Mouse (Mus musculus) cerebellum, adult (tissue): ENCODE measurements around the gene Sema4c.

Experiments
- ATAC-seq: cut with Nextera tagmentation; 2 replicates; pipeline ENCODE4 v1.9.2; 2017; ENCODE audit warnings: mild to moderate bottlenecking, moderate library complexity, mixed read lengths; ENCODE audit not compliant: insufficient number of reproducible peaks, low FRiP score, low TSS enrichment

The Sema4c gene

DNA sequence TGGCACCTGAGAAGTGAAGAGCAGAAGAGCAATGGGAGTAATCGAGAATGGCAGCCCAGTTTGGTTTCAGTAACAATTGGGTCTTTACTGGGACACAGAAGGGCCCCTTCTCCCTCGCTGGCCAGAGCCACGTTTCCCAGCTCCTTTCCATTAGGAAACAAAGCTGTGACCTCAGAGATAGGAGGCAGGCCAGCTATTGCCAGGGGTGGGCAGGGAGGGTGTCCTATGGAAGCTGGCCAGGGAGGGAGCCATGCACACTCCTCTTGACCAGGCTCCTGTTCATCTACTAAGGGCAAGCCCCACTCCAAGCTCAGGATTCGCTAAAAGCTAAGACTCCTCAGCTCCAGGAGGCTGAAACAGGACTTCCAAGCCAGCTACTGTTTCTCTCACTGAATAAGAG lies 1.1 kb upstream of the Sema4c start:
- no peak for ATAC-seq

DNA sequence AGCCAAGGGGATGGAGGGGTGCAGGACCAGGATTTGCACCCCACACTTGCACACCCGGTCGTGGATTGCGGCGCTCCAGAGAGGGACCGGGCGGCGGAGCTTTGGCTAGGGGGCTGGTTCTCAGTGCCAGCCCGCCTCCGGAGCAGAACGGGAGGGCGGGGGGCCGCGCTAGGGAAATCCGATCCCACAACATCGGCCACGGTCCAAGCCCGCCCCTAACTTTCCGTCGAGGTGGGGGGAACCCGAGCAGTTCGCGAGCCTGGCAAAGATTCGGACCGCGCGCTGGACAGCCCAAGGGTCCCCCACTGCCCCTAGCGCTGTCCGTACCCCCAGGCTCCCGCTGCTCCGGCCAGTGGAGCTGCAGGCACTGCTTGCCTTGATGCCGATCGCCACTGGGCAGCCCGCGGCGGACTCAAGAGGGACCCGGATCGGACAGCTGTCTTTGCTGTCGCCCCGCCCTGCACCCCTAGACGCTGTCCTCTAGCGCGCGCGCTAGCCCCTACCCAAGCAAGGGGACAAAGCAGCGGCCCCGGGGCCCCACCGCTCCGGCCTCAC lies 615 bp downstream of the Sema4c start:
- ATAC-seq, result peak; percentile 34

DNA sequence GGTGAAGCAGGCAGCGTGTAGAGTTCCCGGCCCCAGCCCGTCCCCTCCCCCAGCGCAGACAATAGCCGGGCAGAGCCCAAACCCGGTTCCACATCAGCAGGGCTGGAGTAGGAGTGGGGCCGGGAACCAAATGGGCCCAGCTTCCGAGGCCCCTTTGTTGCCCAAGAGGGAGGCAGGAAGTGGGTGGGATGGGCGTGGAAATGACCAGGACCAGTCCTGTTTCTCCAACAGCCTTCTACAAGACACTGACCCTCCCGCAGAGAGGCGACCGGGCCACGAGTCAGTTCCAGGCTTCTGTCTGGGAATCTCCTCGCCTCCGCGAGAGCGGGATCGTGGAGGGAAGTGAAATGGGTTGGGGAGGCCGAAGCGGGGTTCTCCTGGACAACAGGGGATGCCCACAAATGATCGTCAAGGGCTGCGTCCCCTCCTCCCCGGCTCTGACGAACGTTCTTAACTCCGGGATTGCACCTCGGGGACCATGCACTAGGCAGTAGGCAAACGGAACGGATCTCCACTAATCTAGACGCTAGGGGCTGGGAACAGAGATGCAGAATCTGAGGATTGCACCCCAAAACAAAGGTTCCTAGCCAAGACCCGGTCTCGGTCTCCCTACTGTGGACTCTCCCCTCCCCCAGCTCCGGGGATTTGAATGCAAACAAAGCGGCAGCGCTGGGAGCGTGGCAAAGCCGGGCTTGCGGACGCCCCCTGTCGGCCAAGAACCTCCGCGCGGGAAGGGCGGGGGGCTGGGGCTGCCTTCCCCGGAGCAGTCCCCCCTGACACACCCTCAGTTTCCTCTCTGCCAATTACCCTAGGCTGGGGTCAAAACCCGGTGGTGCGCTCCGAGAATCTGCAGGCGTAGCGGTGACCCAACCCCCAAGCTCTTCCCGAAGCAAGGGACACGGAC lies 1.3 kb downstream of the Sema4c start:
- peak; percentile 46 for ATAC-seq

DNA sequence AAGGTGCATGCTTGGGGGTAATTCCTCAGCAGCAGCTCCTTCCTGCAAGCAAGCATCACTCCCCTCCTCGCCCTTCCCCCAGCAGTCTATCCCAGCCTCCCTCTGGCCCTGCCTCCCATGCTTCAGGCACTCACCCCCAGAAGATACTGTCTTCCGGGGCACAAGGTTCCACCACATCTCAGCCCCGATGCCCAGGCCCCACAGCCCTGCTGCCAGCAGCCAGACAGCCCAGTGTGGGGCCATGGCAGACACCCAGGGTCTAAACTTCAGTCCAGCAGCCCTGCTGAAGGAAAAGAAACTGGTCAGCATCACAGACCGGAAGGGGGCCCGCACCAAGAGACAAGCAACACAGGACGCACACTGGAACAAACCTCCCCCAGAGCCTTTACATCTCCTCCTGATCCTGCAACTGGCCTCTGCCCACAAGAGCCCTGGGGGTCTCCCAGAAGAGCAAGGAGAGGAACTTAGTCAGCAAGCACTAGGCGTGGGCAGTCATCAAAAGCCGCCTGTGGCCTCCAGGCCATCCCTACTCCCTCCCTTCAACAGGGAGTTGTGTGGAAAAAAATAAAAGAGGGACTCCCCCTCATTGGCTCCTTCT lies 2.3 kb downstream of the Sema4c start:
- ATAC-seq, result no peak

DNA sequence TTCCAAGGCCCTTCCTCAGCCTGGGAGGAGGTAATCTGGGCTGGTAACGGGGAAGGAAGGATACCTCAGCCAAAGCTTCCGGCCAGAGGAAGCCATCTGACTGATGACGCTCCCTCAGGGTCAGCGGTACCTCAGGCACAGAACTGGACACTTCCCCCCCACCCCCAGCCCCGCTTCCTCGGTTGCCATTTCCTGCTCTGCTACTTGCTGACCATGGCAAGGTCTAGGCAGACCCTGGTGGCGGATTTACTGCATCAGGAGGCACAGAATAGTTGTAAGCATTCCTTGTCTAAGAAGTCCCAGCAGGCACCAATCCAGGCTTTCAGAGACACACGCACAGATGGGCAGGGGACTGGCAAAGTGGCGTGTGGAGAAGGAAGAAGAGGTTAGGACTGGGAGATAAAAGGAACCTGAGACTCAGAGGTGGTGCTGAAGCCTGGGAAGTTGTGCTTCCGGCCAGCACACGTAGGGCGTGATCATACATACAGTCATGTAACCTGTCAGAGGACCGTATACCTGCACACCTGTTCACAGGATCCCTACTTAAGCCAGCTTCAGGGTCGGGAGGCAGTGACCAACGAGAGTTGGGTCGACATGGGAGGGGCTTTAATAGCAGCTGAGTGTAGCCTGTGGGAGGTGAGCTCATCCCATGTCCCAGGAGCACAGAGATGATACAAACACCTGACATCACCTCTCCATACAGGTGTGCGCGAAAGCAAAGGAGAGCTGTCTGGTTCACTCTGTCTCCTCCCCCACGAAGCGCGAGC lies 3.3 kb downstream of the Sema4c start:
- ATAC-seq, result no peak

DNA sequence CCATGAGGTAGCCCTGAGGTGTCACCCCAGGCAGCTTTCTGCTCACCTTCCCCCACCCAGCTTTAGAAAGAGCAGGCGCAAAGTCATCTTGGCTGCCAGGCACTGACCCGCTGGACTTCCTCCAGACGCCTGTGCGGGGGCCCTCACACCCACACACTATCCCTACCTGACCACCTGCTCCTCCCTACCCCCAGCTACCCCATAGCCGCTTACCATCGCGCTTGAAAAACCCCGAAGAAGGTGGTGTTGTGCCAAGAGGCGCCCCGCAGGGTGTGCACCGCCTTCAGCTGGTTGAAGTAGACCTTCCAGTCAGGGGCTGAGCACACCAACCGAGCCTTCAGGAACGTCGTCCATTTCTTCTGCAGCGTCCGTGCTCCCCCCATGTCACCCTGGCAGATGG lies 5.6 kb downstream of the Sema4c start:
- ATAC-seq, result peak; percentile 7; the same call in 1 of the 2 replicates

DNA sequence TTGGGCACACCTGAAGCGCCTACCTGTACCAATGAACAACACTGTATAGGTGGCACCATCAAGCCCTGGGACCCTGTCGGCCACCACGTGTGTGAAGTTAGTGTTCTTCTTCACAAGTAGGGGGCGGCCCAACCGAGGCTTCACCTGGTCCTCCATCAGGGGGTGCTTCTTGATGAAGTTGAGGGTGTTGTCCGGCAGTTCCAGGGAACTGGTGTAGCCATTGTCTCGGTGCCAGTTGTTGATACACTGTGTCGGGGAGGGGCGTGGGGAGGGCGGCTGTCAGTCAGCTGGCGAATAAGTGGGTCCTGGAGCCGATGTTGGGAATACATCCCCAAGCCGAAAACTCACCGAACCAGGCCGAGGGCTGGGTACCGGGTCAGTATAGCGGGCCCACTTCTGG lies 6.2 kb downstream of the Sema4c start:
- no peak for ATAC-seq

DNA sequence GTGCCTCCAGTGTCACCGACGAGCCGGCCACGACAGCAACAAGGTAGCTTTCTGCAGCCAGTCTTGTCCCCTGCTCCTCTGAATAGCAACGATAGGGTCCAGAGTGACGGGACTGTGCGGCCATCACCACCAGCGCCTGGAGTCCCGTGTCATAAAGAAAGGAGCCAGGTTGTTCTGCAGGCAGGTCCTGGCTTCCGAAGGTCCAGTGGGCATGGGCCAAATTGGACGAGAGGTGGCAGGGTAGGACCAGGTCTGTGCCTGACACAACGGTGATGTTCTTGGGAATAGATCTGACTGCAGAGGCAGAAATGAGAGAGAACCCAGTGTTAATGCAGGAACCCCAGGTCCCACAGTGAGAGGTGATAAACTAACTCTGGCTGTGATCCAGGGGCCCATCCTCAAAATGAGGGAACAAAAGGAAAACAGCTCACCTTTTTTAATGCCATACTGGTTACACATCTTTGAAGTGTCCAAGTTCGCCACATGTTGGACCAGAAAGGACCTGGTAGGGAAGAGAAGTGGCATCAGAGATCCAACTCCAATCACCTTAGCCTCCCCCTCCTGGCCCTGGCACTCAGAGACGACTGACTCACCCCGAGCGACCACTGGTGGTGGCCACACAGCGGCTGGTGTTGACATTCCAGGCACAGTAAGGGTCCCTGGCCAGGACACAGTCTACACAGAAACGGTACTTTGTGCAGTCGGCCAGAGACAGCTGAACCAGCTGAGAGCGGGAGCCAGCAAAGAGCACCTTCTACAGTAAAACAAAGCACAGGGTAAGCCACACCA lies 7.9 kb downstream of the Sema4c start:
- ATAC-seq, result no peak

DNA sequence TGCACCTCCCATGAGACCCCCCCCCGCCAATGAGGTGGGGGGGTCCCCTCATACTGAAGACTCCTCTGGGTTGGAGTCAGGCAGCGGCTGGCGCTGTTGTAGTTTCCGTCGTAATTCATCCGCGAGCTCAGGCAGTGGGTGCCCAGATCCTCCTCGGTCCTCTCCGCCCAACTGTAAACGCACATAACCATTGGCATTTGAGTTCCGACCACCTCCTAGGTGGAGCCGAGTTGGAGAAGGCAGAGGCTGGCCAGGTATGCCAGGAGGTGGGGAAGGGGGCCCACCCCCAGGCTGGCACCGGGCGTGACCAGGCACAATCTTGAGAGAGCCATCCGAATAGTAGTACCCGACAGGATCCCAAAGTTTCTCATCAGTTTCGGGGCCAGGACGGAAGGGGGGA lies 8.7 kb downstream of the Sema4c start:
- ATAC-seq, result no peak

DNA sequence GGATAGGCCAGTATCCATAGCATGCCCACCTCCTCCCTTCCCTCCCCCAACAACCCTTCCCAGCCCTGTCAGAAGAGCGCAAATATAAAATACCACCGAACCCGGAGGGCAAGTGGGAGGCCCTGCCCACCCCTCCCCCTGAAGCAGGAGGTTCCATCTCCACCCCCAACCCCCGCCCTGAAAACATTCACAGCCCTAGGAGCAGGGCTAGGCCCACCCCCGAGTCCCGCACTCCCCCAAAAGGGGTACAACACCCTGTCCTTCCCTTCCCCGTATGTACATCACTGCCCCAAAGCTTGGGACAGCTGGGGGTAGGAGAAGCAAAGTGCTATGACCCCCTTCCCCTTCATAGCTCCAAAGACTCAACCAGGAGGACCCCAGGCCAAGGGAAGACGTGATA lies 9.4 kb downstream of the Sema4c start:
- ATAC-seq, result no peak

DNA sequence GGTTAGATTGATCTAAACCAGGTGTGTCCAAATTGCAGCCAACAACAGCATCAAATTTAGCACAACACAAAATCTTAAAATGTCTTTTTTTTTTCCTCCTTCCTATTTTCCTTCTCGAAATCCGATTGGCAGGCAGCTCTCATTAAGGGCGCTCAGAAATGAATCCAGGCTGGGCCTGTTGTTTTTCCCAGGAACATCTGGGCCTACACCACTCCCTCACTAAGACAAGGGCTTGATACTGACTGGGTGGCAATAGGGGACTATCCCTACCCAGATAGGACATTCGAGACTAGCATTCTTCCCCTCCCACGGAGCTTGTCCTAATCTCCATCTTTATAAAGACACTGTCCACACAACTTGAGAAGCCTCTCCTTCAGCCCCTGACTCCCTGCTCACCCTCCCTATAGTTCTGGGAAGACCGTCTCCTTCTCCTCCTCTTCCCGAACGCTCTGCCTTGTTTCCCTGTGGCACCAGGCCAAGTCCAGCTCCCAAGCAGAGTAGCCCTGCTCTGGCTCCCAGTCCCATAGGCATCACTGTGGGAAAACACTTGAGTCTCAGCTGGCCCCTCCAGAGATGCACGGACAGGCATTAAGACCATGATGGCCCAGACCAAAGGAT lies 10.1 kb downstream of the Sema4c start:
- no peak for ATAC-seq

DNA sequence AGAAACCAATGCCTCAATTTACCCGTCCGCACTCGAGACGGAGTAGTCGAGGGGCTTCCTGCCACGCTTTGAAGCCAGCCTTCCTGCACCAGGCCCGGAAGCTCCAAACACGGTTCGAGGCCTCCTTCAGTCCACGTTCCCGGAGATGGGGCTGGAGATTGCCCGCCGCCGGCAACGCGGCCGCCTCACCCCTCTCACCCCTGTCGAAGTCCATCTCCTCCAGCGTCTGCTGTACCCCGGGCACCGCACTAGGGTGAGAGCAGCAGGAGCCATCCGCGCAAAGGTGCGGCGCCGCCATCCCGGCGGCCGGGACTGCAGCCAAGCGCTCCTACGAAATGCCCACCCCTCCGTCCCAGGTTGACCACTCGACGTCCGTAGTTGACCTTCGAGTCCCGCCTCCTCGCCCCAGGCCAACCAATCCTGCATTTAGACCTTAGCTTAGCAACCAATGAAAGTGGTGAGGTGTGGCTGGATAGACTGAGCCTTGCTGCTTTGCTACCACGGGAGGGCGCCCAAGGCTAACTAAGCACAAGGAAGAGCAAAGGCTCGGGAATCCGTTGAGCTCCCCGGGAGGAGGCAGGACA lies 11.2 kb downstream of the Sema4c start, which contains the start of gene Ankrd39:
Gene Ankrd39 (minus strand): TSS at position 558 of the 584 bp plus-strand sequence.
- ATAC-seq, result peak; percentile 95

DNA sequence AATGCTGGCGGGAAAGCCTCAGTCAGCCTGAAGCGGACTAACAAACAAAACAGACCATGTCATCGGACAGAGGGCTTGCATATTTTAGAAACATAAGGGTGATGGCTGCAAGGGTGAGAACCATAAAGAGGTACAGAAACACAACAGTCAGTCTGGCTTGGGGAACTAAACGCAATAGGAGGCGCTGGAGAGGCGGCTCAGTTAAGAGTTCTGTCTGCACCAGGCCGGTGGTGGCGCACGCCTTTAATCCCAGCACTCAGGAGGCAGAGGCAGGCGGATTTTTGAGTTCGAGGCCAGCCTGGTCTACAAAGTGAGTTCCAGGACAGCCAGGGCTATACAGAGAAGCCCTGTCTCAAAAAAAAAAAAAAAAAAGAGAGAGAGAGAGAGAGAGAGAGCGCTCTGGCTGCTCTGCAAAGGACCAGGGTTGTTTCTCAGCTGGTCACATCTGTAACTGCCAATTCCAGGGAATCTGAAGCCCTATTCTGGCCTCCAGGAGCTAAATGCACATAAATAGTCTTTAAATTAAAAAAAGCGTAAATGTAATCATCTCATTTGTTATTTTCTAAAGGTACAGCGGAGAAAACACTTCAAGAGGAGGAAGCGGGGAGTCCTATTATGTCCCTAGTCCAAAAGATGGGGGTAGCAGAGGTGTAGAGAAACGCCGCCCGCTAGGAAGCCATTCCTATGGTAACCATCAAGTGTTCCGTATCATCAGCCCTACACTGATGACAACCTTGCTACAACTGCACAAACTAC lies 12.1 kb downstream of the Sema4c start:
- ATAC-seq, result no peak

DNA sequence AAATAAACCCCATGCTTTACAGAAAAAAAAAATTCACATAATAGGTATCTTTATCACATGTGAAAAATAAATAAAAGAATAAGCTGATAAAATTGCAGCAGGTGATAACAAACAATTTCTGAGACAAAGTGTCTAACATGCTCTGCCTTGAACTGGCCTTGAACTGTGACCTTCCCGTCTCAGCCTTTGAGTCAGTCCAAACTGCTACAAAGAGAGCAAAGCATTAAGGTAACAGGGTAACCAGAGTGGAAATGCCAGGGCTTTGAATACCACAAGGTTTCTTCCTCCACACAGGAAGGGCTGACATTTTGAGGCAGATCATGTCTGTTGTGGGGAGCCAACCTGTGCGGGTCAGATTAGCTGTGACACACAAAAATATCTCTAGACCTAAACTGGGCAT lies 12.8 kb downstream of the Sema4c start:
- ATAC-seq, result no peak

DNA sequence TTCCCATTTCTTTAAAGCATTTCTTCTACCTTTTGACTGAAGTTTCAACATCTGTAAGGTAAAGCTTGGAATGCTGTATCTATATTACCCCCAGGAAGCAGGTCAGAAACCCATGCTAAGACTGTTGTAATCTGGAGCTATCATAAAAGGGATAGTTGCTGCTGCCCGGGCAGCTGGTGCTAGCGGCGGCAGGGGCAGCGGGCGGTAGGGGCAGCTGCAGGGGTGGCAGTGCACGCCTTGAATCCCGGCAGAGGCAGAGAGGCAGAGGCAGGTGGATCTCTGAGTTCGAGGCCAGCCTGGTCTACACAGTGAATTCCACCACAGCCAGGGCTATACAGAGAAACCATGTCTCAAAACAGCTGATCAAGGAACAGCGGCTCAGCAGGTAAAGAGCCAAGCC lies 15.2 kb downstream of the Sema4c start:
- no peak for ATAC-seq

DNA sequence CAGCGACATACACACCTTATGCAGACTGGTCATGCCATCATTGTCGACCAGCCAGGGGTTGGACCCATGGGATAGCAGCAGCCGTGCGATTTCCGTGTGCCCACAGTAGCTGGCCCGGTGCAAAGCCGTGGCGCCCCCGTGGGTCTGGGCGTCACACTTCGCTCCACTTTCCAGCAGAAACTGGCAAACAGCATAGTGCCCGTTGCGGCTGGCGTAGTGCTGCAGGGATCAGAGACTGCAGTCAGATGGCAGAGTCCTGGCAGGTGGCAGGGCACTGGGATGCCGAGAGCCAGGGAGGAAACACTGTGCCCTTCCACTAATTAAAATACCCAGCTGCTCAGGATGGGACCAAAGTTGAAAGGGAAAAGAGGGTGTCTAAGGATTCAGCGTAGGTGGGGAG lies 16.3 kb downstream of the Sema4c start:
- ATAC-seq, result 0 out of 2 replicates have a peak, but pooled peaks have one; percentile 28

DNA sequence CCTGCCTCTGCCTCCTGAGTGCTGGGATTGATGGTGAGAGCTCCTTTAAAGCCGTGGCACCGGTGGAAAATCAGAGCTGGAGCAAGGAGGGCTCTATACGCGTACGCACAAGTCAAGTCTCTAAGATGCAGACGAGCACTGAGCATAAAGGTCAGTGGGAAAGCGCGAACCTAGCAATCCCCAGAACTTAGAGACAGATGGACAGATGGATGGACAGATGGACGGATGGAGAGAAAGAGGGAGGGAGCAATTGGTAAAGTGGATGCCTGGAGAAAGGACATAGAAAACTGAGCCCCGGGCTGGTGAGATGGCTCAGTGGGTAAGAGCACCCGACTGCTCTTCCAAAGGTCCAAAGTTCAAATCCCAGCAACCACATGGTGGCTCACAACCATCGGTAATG lies 17.3 kb downstream of the Sema4c start:
- ATAC-seq, result no peak

DNA sequence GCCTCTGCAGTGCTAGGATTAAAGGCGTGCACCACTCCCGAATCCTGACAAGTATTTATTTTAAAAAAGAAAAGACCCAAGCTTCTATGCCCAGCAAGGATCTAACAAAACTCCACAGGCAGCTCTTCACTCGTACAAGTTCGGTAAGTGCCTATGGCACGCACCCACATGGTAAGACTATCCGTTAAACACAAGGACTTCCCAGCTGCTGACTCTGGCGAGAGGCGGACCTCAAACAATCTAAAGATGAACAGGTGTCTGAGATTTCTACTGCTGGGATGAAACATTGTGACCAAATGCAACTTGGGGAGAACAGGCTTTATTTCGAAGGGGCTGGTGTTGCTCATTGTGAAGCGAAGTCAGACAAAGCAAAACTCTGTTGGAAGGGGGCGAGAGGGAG lies 18.0 kb downstream of the Sema4c start:
- no peak for ATAC-seq

DNA sequence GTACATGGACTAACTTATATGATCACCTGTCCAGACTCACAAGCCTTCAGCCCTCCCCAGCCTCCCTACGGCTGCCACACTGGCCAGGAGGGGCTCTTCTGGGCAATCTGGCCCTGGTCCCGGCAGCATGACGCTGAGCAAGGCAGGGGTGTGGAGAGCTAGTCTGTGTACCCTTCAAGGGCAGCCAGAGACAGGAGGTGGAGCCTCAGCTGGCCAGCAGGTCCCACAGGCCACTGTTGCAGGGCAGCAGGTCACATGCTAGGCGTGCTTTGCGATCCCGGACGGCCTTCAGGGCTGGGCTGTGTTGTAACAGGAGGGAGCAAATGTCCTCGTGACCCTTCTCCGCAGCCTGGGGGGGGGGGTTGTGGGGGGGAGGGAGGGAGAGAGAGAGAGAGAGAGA lies 19.0 kb downstream of the Sema4c start, which contains the start of gene Gm42417:
Gene Gm42417 (minus strand): TSS at position 244 of the 400 bp plus-strand sequence.
- no peak for ATAC-seq
